Mouse (Mus musculus) embryo, embryonic 10.5 days (tissue): ENCODE results near the gene Spred1.

ENCODE experiments used
- DNase-seq: peaks from one replicate; pipeline ENCODE4 v3.0.0-alpha.2; 2015; ENCODE audit warnings: low spot score

Spred1 gene

GRCm38 (mm10) chr2:117121212-117121983, at the start of gene Spred1:
Spred1 (plus strand) TSS chr2:117121374.
- DNase-seq: peak; percentile 63

GRCm38 (mm10) chr2:117071596-117071995, 49.6 kb upstream of the Spred1 start:
- no peak for DNase-seq

GRCm38 (mm10) chr2:117078711-117079110, 42.5 kb upstream of the Spred1 start:
- DNase-seq: no peak

GRCm38 (mm10) chr2:117079621-117080020, 41.6 kb upstream of the Spred1 start:
- DNase-seq: no peak

GRCm38 (mm10) chr2:117086002-117086765, 35.0 kb upstream of the Spred1 start:
- DNase-seq: no peak

- no peak for DNase-seq
These were observed 34.3 kb upstream of the Spred1 start for GRCm38 (mm10) chr2:117086766-117087457.

GRCm38 (mm10) chr2:117087458-117087820, 33.7 kb upstream of the Spred1 start:
- no peak for DNase-seq

GRCm38 (mm10) chr2:117089482-117089881, 31.7 kb upstream of the Spred1 start:
- no peak for DNase-seq

- DNase-seq: no peak
These were observed 31.1 kb upstream of the Spred1 start for GRCm38 (mm10) chr2:117090061-117090460.

GRCm38 (mm10) chr2:117092946-117093401, 28.2 kb upstream of the Spred1 start:
- peak; percentile 57 for DNase-seq

GRCm38 (mm10) chr2:117095491-117095890, 25.7 kb upstream of the Spred1 start:
- DNase-seq: no peak

- DNase-seq: no peak
These were observed 23.9 kb upstream of the Spred1 start for GRCm38 (mm10) chr2:117097305-117097704.

GRCm38 (mm10) chr2:117099316-117099715, 21.9 kb upstream of the Spred1 start:
- no peak for DNase-seq

- DNase-seq: peak; percentile 45
These were observed 17.7 kb upstream of the Spred1 start for GRCm38 (mm10) chr2:117103461-117103860.

- no peak for DNase-seq
These were observed 15.8 kb upstream of the Spred1 start for GRCm38 (mm10) chr2:117105407-117105806.

- no peak for DNase-seq
These were observed 13.1 kb upstream of the Spred1 start for GRCm38 (mm10) chr2:117108059-117108458.

- DNase-seq: no peak
These were observed 11.9 kb upstream of the Spred1 start for GRCm38 (mm10) chr2:117109296-117109695.

- DNase-seq: no peak
These were observed 10.8 kb upstream of the Spred1 start for GRCm38 (mm10) chr2:117110355-117110866.

- no peak for DNase-seq
These were observed 7.9 kb upstream of the Spred1 start for GRCm38 (mm10) chr2:117113262-117113661.

- no peak for DNase-seq
These were observed 7.4 kb upstream of the Spred1 start for GRCm38 (mm10) chr2:117113762-117114161.

GRCm38 (mm10) chr2:117118516-117118915, 2.7 kb upstream of the Spred1 start:
- no peak for DNase-seq
